Mouse (Mus musculus) layer of hippocampus, adult 8-10 months (tissue): ENCODE measurements around the gene Polr3f. TPM values are rescaled to one million over a fixed set of nuclear protein-coding genes. Genes with fewer than 3 reads are reported as not detected.

Source experiments
- DNase-seq, 2 experiments: peaks; one replicate each; pipeline ENCODE4 v3.0.0; 2022; ENCODE audit warnings: low spot score in 2 of 2
- total RNA-seq, 4 experiments: library from RNA; stranded (reverse); gene quantifications; 2 replicates each; pipeline ENCODE4 v1.2.4; 2022

The Polr3f gene
- total RNA-seq, 4 experiments from 2014 or later: 26.1 to 30.2 (median 28.0) TPM

DNA sequence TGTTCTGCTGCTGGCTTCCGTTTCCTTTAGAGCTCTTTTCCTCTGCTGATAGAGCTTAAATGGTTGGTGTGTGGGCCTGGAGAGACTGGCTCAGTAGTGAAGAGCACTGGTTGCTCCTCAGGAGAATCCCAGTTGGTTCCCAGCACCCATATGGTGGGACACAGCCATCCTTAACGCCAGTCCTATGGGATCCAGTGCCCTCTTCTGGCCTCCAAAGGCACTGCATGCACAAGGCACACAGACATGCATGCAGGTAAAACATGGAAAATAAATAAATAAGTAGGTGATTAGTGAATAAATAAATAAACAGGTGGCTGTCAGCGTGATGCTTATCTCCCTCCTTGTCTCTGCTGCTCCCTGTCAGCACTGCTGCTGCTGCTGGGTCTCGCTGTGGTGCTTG is 61.2 kb downstream of the Polr3f start:
- DNase-seq: no peak

Other genes with a start within 250 kb of the Polr3f start
- 1 to 10 TPM; 1.7 to 3.3 (median 2.3) TPM for gene Ovol2, start 195.6 kb upstream of the Polr3f start, total RNA-seq
- 10 to 100 TPM; 32.0 to 33.9 (median 32.8) TPM for gene Kat14, start 158.7 kb upstream of the Polr3f start, total RNA-seq
- 10 to 100 TPM in 2 of 4 experiments, 1 to 10 TPM in 2; 6.6 to 12.0 (median 10.4) TPM for gene Pet117, start 158.7 kb upstream of the Polr3f start, total RNA-seq
- 100 to 1,000 TPM; 137 to 161 (median 153) TPM for gene Dzank1, start 304 bp upstream of the Polr3f start, total RNA-seq
- gene Rbbp9, start 23.2 kb downstream of the Polr3f start, total RNA-seq: 10 to 100 TPM; 25.5 to 28.4 (median 27.4) TPM
- 10 to 100 TPM; 44.7 to 60.3 (median 50.8) TPM for gene Sec23b, start 28.5 kb downstream of the Polr3f start, total RNA-seq
- 10 to 100 TPM; 48.3 to 77.4 (median 61.4) TPM for gene Smim26, start 66.3 kb downstream of the Polr3f start, total RNA-seq
- 10 to 100 TPM; 59.2 to 73.7 (median 68.7) TPM for gene Dtd1, start 72.2 kb downstream of the Polr3f start, total RNA-seq